In genomic region chr9:44673005-44673404, GRCm38 (mm10) we compare ENCODE assay signal across 31 mouse cellular contexts. TPM values are rescaled to one million over a fixed set of nuclear protein-coding genes. Genes with fewer than 3 reads are reported as not detected.
DNase-seq lines count a peak whose midpoint lies in the region; TF ChIP-seq lines count a peak whose summit lies in the region.
"Had no signal": no experiment of that assay in that cellular context is flagged by ENCODE, and none has a peak within 500 bp of the region (broad histone marks: within the 10 kb centered on the region; RNA-seq: fewer than 3 reads in every experiment).

Gene Treh (plus strand): TSS chr9:44673233.

- H3K9me3 ChIP-seq in MEL (replicated peaks; ENCODE audit: insufficient read depth, low read length), result no peaks in the 10 kb centered on the region
- H3K9me3 ChIP-seq: forebrain, embryonic 13.5 days; heart, embryonic 15.5 days; limb, embryonic 10.5 days; liver, embryonic 12.5 days; midbrain, embryonic 13.5 days; stomach, embryonic 15.5 days had no signal

- TF ChIP-seq POLR2A in kidney, adult 2 months (IDR thresholded peaks at IDR 0.05; ENCODE audit: low read depth, low read length), result peak; percentile 14
- no peak for TF ChIP-seq POLR2A in MEL (IDR thresholded peaks at IDR 0.05; ENCODE audit: control insufficient read depth in 1 of 2, insufficient read depth in 1 of 2, low read depth in 1 of 2, low read length in 2 of 2, poor library complexity in 1 of 2)

- H3K4me3 ChIP-seq in kidney, adult 2 months (ENCODE audit: insufficient read depth, low read depth, low read length), result peak within 1 kb of the TSS; percentile 21
- H3K4me3 ChIP-seq in MEL (ENCODE audit: control insufficient read depth in 1 of 2, insufficient read depth in 1 of 2, low read depth in 2 of 2, low read length in 2 of 2), result peak within 1 kb of the TSS; percentile 19 to 53; a peak in 3 of 4 replicates
- H3K4me3 ChIP-seq: forebrain, embryonic 13.5 days; heart, embryonic 15.5 days; layer of hippocampus, adult 2 months; limb, embryonic 10.5 days; liver, embryonic 12.5 days; midbrain, embryonic 13.5 days; stomach, embryonic 15.5 days had no signal

- H3K36me3 ChIP-seq in kidney, adult 2 months (ENCODE audit: control insufficient read depth, insufficient read depth, low read length), result no peaks in the 10 kb centered on the region
- H3K36me3 ChIP-seq in MEL (ENCODE audit: control insufficient read depth in 1 of 2, insufficient read depth in 2 of 2, low read length in 2 of 2), result no peaks in the 10 kb centered on the region
- H3K36me3 ChIP-seq: heart, embryonic 15.5 days; limb, embryonic 10.5 days; liver, embryonic 12.5 days; midbrain, embryonic 13.5 days; stomach, embryonic 15.5 days had no signal

- H3K27me3 ChIP-seq in kidney, adult 2 months (replicated peaks; ENCODE audit: control insufficient read depth, insufficient read depth, low read length), result no peaks in the 10 kb centered on the region
- H3K27me3 ChIP-seq in MEL (ENCODE audit: control insufficient read depth in 1 of 2, insufficient read depth in 2 of 2, low read length in 2 of 2), result peaks cover 3% of the 10 kb centered on the region in 2 experiments; a peak in 3 of 4 replicates
- H3K27me3 ChIP-seq: forebrain, embryonic 13.5 days; heart, embryonic 15.5 days; midbrain, embryonic 13.5 days; stomach, embryonic 15.5 days had no signal

- DNase-seq in gastrocnemius, adult 18-20 months (ENCODE audit: low spot score), result peak; percentile 42
- DNase-seq in gastrocnemius, postnatal 4 days (ENCODE audit: low spot score in 2 of 2), result no peak
- peak; percentile 96 for DNase-seq in kidney, adult 2 months
- no peak for DNase-seq in kidney, postnatal 4 days
- DNase-seq in MEL (ENCODE audit: low read depth, low spot score), result no peak
- DNase-seq in kidney, postnatal 14 days, result peak; percentile 63
- DNase-seq in thymus, postnatal 36 days, result no peak
- DNase-seq in adrenal gland, postnatal 10 days, result no peak
- DNase-seq: cerebellum, adult 18-20 months; cerebellum, postnatal 14 days; gastrocnemius, postnatal 10 days; heart, postnatal 4 days; lung, adult 2 months; lung, postnatal 14 days; retina, postnatal 1 day; right cerebral cortex, postnatal 25 days; thymus, postnatal 25 days had no signal

- no peak for TF ChIP-seq RAD21 in MEL (IDR thresholded peaks at IDR 0.05; ENCODE audit: low read depth, low read length)

- H3K79me2 ChIP-seq in MEL (ENCODE audit: control insufficient read depth, insufficient read depth, low read length, poor library complexity), result no peaks in the 10 kb centered on the region

- peaks cover 9% of the 10 kb centered on the region; the same call in 1 of the 2 replicates for H3K4me1 ChIP-seq in kidney, adult 2 months (ENCODE audit: control insufficient read depth, insufficient read depth, low read length)
- no peaks in the 10 kb centered on the region for H3K4me1 ChIP-seq in MEL (ENCODE audit: control insufficient read depth in 1 of 2, insufficient read depth in 2 of 2, low read length in 2 of 2)
- H3K4me1 ChIP-seq: forebrain, embryonic 13.5 days; heart, embryonic 15.5 days; limb, embryonic 10.5 days; liver, embryonic 12.5 days; midbrain, embryonic 13.5 days; stomach, embryonic 15.5 days had no signal

- no peak for TF ChIP-seq EP300 in MEL (IDR thresholded peaks at IDR 0.05; ENCODE audit: low read depth in 1 of 2, low read length in 2 of 2)

- no peak within 1 kb of the TSS for H3K9ac ChIP-seq in MEL (ENCODE audit: control insufficient read depth, low read depth, low read length, poor library complexity, severe bottlenecking)
- H3K9ac ChIP-seq: forebrain, embryonic 13.5 days; heart, embryonic 15.5 days; hindbrain, embryonic 14.5 days; liver, embryonic 12.5 days; midbrain, embryonic 13.5 days; stomach, embryonic 15.5 days had no signal

- 56% methylated on average over 3 of the region's 3 CpGs for WGBS in kidney, adult 2 months

- no peak for TF ChIP-seq CTCF in kidney, adult 2 months (conservative IDR thresholded peaks at IDR 0.05; ENCODE audit: insufficient read depth, insufficient read length, low read depth, low read length)
- no peak for TF ChIP-seq CTCF in MEL (IDR thresholded peaks at IDR 0.05 in 2 of 3, conservative IDR thresholded peaks at IDR 0.05 in 1 of 3; ENCODE audit: control insufficient read depth in 1 of 3, insufficient read depth in 1 of 3, low read depth in 2 of 3, low read length in 3 of 3, poor library complexity in 1 of 3, severe bottlenecking in 1 of 3)

- H3K27ac ChIP-seq in kidney, adult 2 months (ENCODE audit: insufficient read depth, low read depth, low read length), result peak within 1 kb of the TSS; percentile 91
- H3K27ac ChIP-seq in MEL (ENCODE audit: control insufficient read depth, low read depth, low read length), result no peak within 1 kb of the TSS
- H3K27ac ChIP-seq: forebrain, embryonic 13.5 days; heart, embryonic 15.5 days; hindbrain, embryonic 14.5 days; layer of hippocampus, adult 2 months; limb, embryonic 10.5 days; liver, embryonic 12.5 days; midbrain, embryonic 13.5 days; stomach, embryonic 15.5 days had no signal

TF ChIP-seq in MEL, 35 proteins besides CTCF, POLR2A, EP300 and RAD21:
- TF ChIP-seq HCFC1 (IDR thresholded peaks at IDR 0.05; ENCODE audit: low read depth, low read length) (no peak), NRF1 (IDR thresholded peaks at IDR 0.05; ENCODE audit: insufficient read depth, low read depth, low read length, poor library complexity, severe bottlenecking) (no peak), ZMIZ1 (IDR thresholded peaks at IDR 0.05; ENCODE audit: low read depth, low read length) (no peak), BHLHE40 (IDR thresholded peaks at IDR 0.05; ENCODE audit: borderline replicate concordance, low read depth, low read length) (no peak), MXI1 (IDR thresholded peaks at IDR 0.05; ENCODE audit: low read depth, low read length) (no peak), MYC (IDR thresholded peaks at IDR 0.05; ENCODE audit: low read depth, low read length) (no peak), RCOR1 (IDR thresholded peaks at IDR 0.05; ENCODE audit: low read depth, low read length) (no peak), GATA1 (IDR thresholded peaks at IDR 0.05; ENCODE audit: low read depth, low read length) (no peak), POLR2AphosphoS5 (IDR thresholded peaks at IDR 0.05; ENCODE audit: borderline replicate concordance, low read depth, low read length) (no peak), USF1 (IDR thresholded peaks at IDR 0.05; ENCODE audit: low read depth, low read length) (no peak), GABPA (IDR thresholded peaks at IDR 0.05; ENCODE audit: low read depth, low read length) (no peak), SIN3A (IDR thresholded peaks at IDR 0.05; ENCODE audit: low read length) (no peak)

RNA-seq across cellular contexts. Expression of gene Treh, which starts in this region (rescaled TPM):
- total RNA-seq in gastrocnemius, adult 18-20 months (2021), result not detected
- not detected for total RNA-seq in gastrocnemius, postnatal 4 days (2021)
- 32.2 and 34.4 TPM in 2 replicates for polyA plus RNA-seq in kidney, adult 2 months (2012; rRNA removed)
- not detected in 2 replicates for total RNA-seq in MEL (2012; rRNA removed)
- not detected for polyA plus RNA-seq in MEL (2012; ENCODE audit: insufficient read depth in 1 of 2, insufficient read length in 2 of 2, low read depth in 1 of 2, low replicate concordance in 2 of 2, missing spikeins in 1 of 2)
- not detected for total RNA-seq in adrenal gland, postnatal 10 days (2021)
- total RNA-seq: gastrocnemius, postnatal 10 days; heart, adult 8-10 months; heart, postnatal 4 days; layer of hippocampus, postnatal 25 days; megakaryocyte progenitor cell, adult 5-6 weeks had no signal
- polyA plus RNA-seq: embryonic facial prominence, embryonic 11.5 days; forebrain, embryonic 13.5 days; heart, embryonic 15.5 days; hindbrain, embryonic 14.5 days; inflammation-experienced regulatory T-cells, adult 6 months; limb, embryonic 10.5 days; liver, embryonic 12.5 days; lung, adult 2 months; midbrain, embryonic 13.5 days; neural tube, embryonic 11.5 days had no signal

Comparison
In these comparisons a context has a peak if more than half of its experiments do, and no peak if none do; other contexts are left out.
1. RNA of gene Treh (polyA plus RNA-seq): 32.2 to 34.4 TPM in kidney, adult 2 months; not detected in MEL; every median in the first group is over 10 times any median in the second.
2. DNase-seq: peak in kidney, adult 2 months (single experiment) and kidney, postnatal 14 days (single experiment); none in gastrocnemius, postnatal 4 days (0 of 2), kidney, postnatal 4 days (0 of 2), MEL (single experiment), thymus, postnatal 36 days (0 of 2) and adrenal gland, postnatal 10 days (single experiment).
3. Peak in DNase-seq in gastrocnemius, adult 18-20 months; RNA of the gene not detected or under 1 TPM.